Mouse (Mus musculus) liver, embryonic 14.5 days (tissue): Measurements from ENCODE around the gene Tmem208. TPM values are rescaled to one million over a fixed set of nuclear protein-coding genes. Genes with fewer than 3 reads are reported as not detected.

Experiments used
- ATAC-seq: fragments of 200-750 bp; cut with Nextera tagmentation; 2 replicates; pipeline ENCODE4 v1.8.0; 2017; ENCODE audit warnings: moderate number of reproducible peaks, mild to moderate bottlenecking, moderate library complexity; ENCODE audit not compliant: insufficient read depth
- DNase-seq, 3 experiments: peaks; one replicate each; pipeline ENCODE4 v3.0.0-alpha.2; 2012 to 2013; ENCODE audit warnings: low read depth in 3 of 3, low spot score in 3 of 3
- H3K27ac ChIP-seq: fragments of 300-500 bp; sonication (generic); 2 replicates; pipeline ENCODE4 v1.5.1; 2014; ENCODE audit warnings: moderate library complexity, mild to moderate bottlenecking, control low read depth, inconsistent platforms
- H3K27me3 ChIP-seq: fragments of 300-500 bp; sonication (generic); 2 replicates; pipeline ENCODE4 v1.6.1; 2014; ENCODE audit warnings: mild to moderate bottlenecking, low read length, moderate library complexity; ENCODE audit not compliant: control insufficient read depth, insufficient read depth
- H3K36me3 ChIP-seq: fragments of 300-500 bp; sonication (generic); replicated peaks from 2 replicates; pipeline ENCODE4 v1.6.1; 2014; ENCODE audit warnings: low read depth; ENCODE audit not compliant: control insufficient read depth, insufficient read depth
- H3K4me1 ChIP-seq, 2 experiments: fragments of 200-500 bp in 1 of 2; fragments of 300-500 bp in 1 of 2; sonication (generic) in 1 of 2; replicated peaks; 2 replicates each; pipeline ENCODE4 v1.6.1; 2012 to 2014; ENCODE audit warnings: antibody characterized with exemption in 1 of 2, inconsistent platforms in 1 of 2, low read length in 1 of 2; ENCODE audit not compliant: control insufficient read depth in 2 of 2, insufficient read depth in 2 of 2
- H3K4me2 ChIP-seq: fragments of 300-500 bp; sonication (generic); 2 replicates; pipeline ENCODE4 v1.6.1; 2014; ENCODE audit warnings: low read depth, mild to moderate bottlenecking, control low read depth, moderate library complexity
- H3K4me3 ChIP-seq, 2 experiments: fragments of 200-500 bp in 1 of 2; fragments of 300-500 bp in 1 of 2; sonication (generic) in 1 of 2; 2 replicates each; pipeline ENCODE4 v1.5.1; 2012 to 2014; ENCODE audit warnings: low read depth in 2 of 2, low read length in 2 of 2, mild to moderate bottlenecking in 2 of 2, control low read depth in 1 of 2, inconsistent platforms in 1 of 2, moderate library complexity in 1 of 2; ENCODE audit not compliant: insufficient read depth in 1 of 2
- H3K9ac ChIP-seq: fragments of 300-500 bp; sonication (generic); replicated peaks from 2 replicates; pipeline ENCODE4 v1.6.1; 2014; ENCODE audit warnings: mild to moderate bottlenecking, control low read depth, moderate library complexity
- H3K9me3 ChIP-seq: fragments of 300-500 bp; sonication (generic); 2 replicates; pipeline ENCODE4 v1.6.1; 2016; ENCODE audit warnings: low read length, mixed read lengths; ENCODE audit not compliant: control insufficient read depth
- CTCF ChIP-seq: IDR thresholded peaks from 2 replicates; pipeline ENCODE4 v1.5.1; 2016; ENCODE audit warnings: antibody characterized with exemption, low read depth, control low read depth
- EP300 ChIP-seq: IDR thresholded peaks from 2 replicates; pipeline ENCODE4 v1.6.1; 2016; ENCODE audit warnings: antibody characterized with exemption, low read depth
- WGBS: fragments of 180-500 bp; shearing (Covaris S2); extraction: QIAGEN DNeasy Blood & Tissue Kit; methylation state at CpG from one replicate; pipeline ENCODE4 v1.1.7; 2014; ENCODE audit not compliant: insufficient replicate concordance; 5-methylcytosine and 5-hydroxymethylcytosine counted together
- polyA plus RNA-seq, 2 experiments: library from polyadenylated mRNA; depleted of rRNA in 1 of 2; stranded (reverse) in 1 of 2; unstranded in 1 of 2; fragments of >200 nt; fragmentation: Nextera tagmentation in 1 of 2; extraction: Ambion mirVana in 1 of 2; gene quantifications; 2 replicates each; pipeline versions ENCODE4 v1.2.1 to v1.2.3; 2012 to 2014

Tmem208 gene
- polyA plus RNA-seq, 2 experiments = 59.1 to 103 TPM

- DNase-seq (peak in 1 of 3 experiments; percentile 55), ATAC-seq (peak; percentile 12; the same call in 1 of the 2 replicates)
- Histone ChIP-seq H3K9ac (peak overlapping the region; percentile 95), H3K27ac (peak overlapping the region; percentile 97), H3K9me3 (no peaks in the 10 kb centered on the region), H3K4me1 (peaks cover 43 to 55% of the 10 kb centered on the region in 2 experiments), H3K27me3 (no peaks in the 10 kb centered on the region), H3K4me3 (peak overlapping the region; percentile 97 to 98), H3K36me3 (peaks cover 49% of the 10 kb centered on the region), H3K4me2 (peak overlapping the region; percentile 99)
- WGBS = 16% methylated on average over 18 of the region's 18 CpGs
- no peak for TF ChIP-seq EP300
These were observed 27.6 kb upstream of the Tmem208 start for GRCm38 (mm10) chr8:105298351-105299252.

- peak; percentile 89 for ATAC-seq
- 18% methylated on average over 8 of the region's 8 CpGs for WGBS
These were observed 26.2 kb upstream of the Tmem208 start for GRCm38 (mm10) chr8:105299962-105300361.

GRCm38 (mm10) chr8:105303396-105303795, 22.8 kb upstream of the Tmem208 start:
- Histone ChIP-seq H3K9me3 (no peaks in the 10 kb centered on the region), H3K4me2 (peak overlapping the region; percentile 99; the same call in 1 of the 2 replicates)

More at GRCm38 (mm10) chr8:105299962-105300361, 26.2 kb upstream of the Tmem208 start:
- Histone ChIP-seq H3K4me3 (peak overlapping the region; percentile 94 to 97), H3K36me3 (peaks cover 63% of the 10 kb centered on the region), H3K27me3 (no peaks in the 10 kb centered on the region), H3K27ac (peak overlapping the region; percentile 97), H3K9me3 (no peaks in the 10 kb centered on the region), H3K4me1 (peaks cover 43 to 68% of the 10 kb centered on the region in 2 experiments), H3K9ac (peak overlapping the region; percentile 95), H3K4me2 (peak overlapping the region; percentile 99)
- peak; percentile 88 to 90 (median 90) for DNase-seq
- TF ChIP-seq EP300 (peak; percentile 91), CTCF (no peak)

GRCm38 (mm10) chr8:105303874-105304273, 22.3 kb upstream of the Tmem208 start:
- H3K4me3 ChIP-seq = no peak overlapping the region
- peak overlapping the region; percentile 1; the same call in 1 of the 2 replicates for H3K4me2 ChIP-seq
- DNase-seq = no peak
- 83% methylated on average over 9 of the region's 9 CpGs for WGBS
- H3K27ac ChIP-seq = no peak overlapping the region; the same call in none of the 2 replicates
- ATAC-seq = no peak
- peaks cover 35 to 61% of the 10 kb centered on the region in 2 experiments for H3K4me1 ChIP-seq
- no peaks in the 10 kb centered on the region for H3K27me3 ChIP-seq
- H3K9me3 ChIP-seq = no peaks in the 10 kb centered on the region
- no peak for TF ChIP-seq CTCF
- no peak for TF ChIP-seq EP300
- peaks cover 81% of the 10 kb centered on the region for H3K36me3 ChIP-seq
- H3K9ac ChIP-seq = no peak overlapping the region

More at GRCm38 (mm10) chr8:105303396-105303795, 22.8 kb upstream of the Tmem208 start:
- ATAC-seq (no peak), DNase-seq (no peak)
- TF ChIP-seq EP300 (no peak), CTCF (no peak)
- H3K9ac ChIP-seq = no peak overlapping the region
- H3K4me3 ChIP-seq = no peak overlapping the region
- H3K27ac ChIP-seq = no peak overlapping the region; the same call in none of the 2 replicates
- H3K27me3 ChIP-seq = no peaks in the 10 kb centered on the region
- H3K36me3 ChIP-seq = peaks cover 82% of the 10 kb centered on the region
- 60% methylated on average over 8 of the region's 8 CpGs for WGBS
- peaks cover 39 to 63% of the 10 kb centered on the region in 2 experiments for H3K4me1 ChIP-seq
